Mouse (Mus musculus) limb, embryonic 12.5 days (tissue): Measurements from ENCODE around the gene Sufu. TPM values are rescaled to one million over a fixed set of nuclear protein-coding genes. Genes with fewer than 3 reads are reported as not detected.

Source experiments
- ATAC-seq: fragments of 200-750 bp; cut with Nextera tagmentation; 2 replicates; pipeline ENCODE4 v1.8.0; 2017; ENCODE audit warnings: low read depth, moderate TSS enrichment; ENCODE audit not compliant: insufficient number of reproducible peaks, insufficient read depth, low FRiP score, low TSS enrichment
- H3K27ac ChIP-seq: fragments of 300-500 bp; sonication (generic); 2 replicates; pipeline ENCODE4 v1.5.1; 2016; ENCODE audit warnings: mild to moderate bottlenecking, moderate library complexity
- H3K27me3 ChIP-seq: fragments of 300-500 bp; sonication (generic); 2 replicates; pipeline ENCODE4 v1.6.1; 2016; ENCODE audit warnings: mild to moderate bottlenecking, moderate library complexity
- H3K36me3 ChIP-seq: fragments of 300-500 bp; sonication (generic); 2 replicates; pipeline ENCODE4 v1.6.1; 2016; ENCODE audit warnings: mild to moderate bottlenecking, moderate library complexity
- H3K4me1 ChIP-seq: fragments of 300-500 bp; sonication (generic); replicated peaks from 2 replicates; pipeline ENCODE4 v1.6.1; 2016
- H3K4me2 ChIP-seq: fragments of 300-500 bp; sonication (generic); 2 replicates; pipeline ENCODE4 v1.6.1; 2016; ENCODE audit warnings: mild to moderate bottlenecking, moderate library complexity
- H3K4me3 ChIP-seq: fragments of 300-500 bp; sonication (generic); replicated peaks from 2 replicates; pipeline ENCODE4 v1.5.1; 2016; ENCODE audit warnings: mild to moderate bottlenecking
- H3K9ac ChIP-seq: fragments of 300-500 bp; sonication (generic); replicated peaks from 2 replicates; pipeline ENCODE4 v1.6.1; 2016; ENCODE audit warnings: mild to moderate bottlenecking, moderate library complexity
- H3K9me3 ChIP-seq: fragments of 300-500 bp; sonication (generic); 2 replicates; pipeline ENCODE4 v1.6.1; 2016; ENCODE audit warnings: mild to moderate bottlenecking, moderate library complexity
- WGBS: fragments of 180-500 bp; shearing (Covaris S2); methylation state at CpG from one replicate; pipeline ENCODE4 v1.1.7; 2016; 5-methylcytosine and 5-hydroxymethylcytosine counted together
- polyA plus RNA-seq: library from polyadenylated mRNA; unstranded; fragments of >200 nt; fragmentation: Nextera tagmentation; extraction: Ambion mirVana; gene quantifications from 2 replicates; pipeline ENCODE4 v1.2.1, GENCODE M21; 2016

Gene Sufu
- polyA plus RNA-seq, 1 experiment from 2014 or later: 44.4 TPM

DNA sequence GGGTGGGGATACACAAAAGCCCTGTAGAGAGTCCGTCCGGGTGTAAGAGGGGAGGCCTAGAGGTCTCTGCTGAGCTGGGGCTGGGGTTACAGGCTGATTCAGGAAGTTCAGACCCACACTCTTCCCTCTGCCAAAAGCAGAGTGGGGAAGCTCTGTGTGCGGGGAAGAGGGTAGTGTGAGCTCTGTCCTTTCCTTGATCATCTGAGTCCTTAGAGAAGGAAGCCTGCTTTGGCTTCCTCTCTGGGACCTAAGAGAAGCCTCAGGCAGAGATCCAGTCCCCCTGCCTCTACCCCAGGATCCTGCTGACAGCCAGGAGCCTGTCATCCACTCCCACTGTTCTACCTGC lies 109.6 kb downstream of the Sufu start:
- WGBS: 57% methylated on average over 3 of the region's 3 CpGs
- H3K4me2 ChIP-seq: peak overlapping the region; percentile 4; the same call in 1 of the 2 replicates
- H3K4me3 ChIP-seq: no peak overlapping the region; the same call in 1 of the 2 replicates
- H3K4me1 ChIP-seq: peaks cover 72% of the 10 kb centered on the region
- peaks cover 56% of the 10 kb centered on the region for H3K36me3 ChIP-seq
- ATAC-seq: no peak
- H3K9ac ChIP-seq: no peak overlapping the region
- H3K27me3 ChIP-seq: no peaks in the 10 kb centered on the region
- H3K27ac ChIP-seq: no peak overlapping the region
- no peaks in the 10 kb centered on the region for H3K9me3 ChIP-seq

DNA sequence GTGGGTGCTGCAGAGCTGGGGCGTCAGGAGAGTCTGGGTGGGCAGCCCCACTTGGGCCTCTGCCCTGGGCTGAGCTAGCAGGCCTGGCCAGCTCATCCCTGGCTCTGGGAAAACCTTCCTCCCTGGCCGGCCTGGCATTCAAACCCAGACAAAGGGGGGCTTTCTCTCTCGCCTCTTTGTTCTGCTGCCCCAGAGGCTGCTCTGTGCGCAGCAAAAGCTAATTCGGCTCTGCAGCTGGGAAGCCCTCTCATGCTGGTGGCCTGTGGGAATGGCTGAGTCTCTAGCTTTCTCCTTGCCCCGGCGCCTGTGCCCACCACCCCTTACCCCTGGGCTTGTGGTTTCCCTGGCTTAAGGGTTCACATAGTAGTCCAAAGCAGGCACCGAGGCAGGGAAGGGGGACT lies 110.5 kb downstream of the Sufu start:
- Histone ChIP-seq H3K4me3 (no peak overlapping the region), H3K36me3 (peaks cover 65% of the 10 kb centered on the region), H3K27ac (0 out of 2 replicates have a peak overlapping the region, but pooled peaks have one; percentile 29), H3K9me3 (no peaks in the 10 kb centered on the region), H3K4me1 (peaks cover 72% of the 10 kb centered on the region), H3K9ac (no peak overlapping the region; the same call in 1 of the 2 replicates), H3K27me3 (no peaks in the 10 kb centered on the region), H3K4me2 (peak overlapping the region; percentile 4; the same call in 1 of the 2 replicates)
- 82% methylated on average over 8 of the region's 8 CpGs for WGBS
- ATAC-seq: no peak

DNA sequence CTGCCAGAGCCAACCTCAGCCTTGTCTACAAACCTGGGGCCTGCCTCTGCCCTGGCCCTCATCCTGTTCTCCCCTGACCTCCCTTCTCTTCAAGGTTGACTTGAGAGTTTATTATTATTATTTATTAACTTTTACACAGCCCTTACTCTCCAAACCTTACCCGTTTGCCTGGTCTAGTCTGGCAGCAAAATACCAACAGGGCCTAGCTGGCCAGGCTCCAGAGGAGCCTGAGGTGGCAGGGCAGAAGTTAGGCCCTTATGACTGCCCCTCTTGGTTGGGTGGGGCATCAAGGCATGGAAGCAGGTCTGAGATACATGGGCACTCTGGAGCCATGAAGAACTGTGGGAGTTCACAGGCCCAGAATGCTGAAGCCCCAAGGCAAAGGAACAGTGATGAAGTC lies 111.1 kb downstream of the Sufu start:
- H3K9me3 ChIP-seq: no peaks in the 10 kb centered on the region
- no peak overlapping the region for H3K4me2 ChIP-seq
- H3K27ac ChIP-seq: no peak overlapping the region
- H3K4me1 ChIP-seq: peaks cover 68% of the 10 kb centered on the region
- H3K36me3 ChIP-seq: peaks cover 71% of the 10 kb centered on the region
- H3K27me3 ChIP-seq: no peaks in the 10 kb centered on the region
- 71% methylated on average over 1 of the region's 1 CpGs for WGBS
- H3K9ac ChIP-seq: no peak overlapping the region
- ATAC-seq: no peak
- no peak overlapping the region for H3K4me3 ChIP-seq

DNA sequence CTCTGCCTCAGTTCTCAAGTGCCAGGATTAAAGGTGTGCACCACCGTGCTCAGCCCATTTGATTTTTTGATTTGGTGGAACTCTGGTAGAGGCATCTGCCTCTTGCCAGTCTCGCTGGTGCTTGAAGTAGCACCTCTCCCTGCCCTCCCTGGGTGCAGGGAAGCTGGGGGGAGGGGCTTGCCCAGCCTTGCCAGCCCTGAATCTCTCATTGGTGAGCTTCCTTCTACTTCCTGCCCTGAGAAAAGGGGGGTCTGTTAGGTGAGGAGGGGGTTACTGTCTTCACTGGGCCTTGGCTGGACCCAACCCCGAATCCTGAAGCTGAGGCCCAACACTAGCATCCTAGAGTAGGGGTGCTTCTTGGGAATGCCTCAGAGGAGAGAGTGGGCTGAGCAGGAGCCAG lies 112.0 kb downstream of the Sufu start:
- Histone ChIP-seq H3K27ac (no peak overlapping the region), H3K4me2 (no peak overlapping the region), H3K4me3 (no peak overlapping the region), H3K4me1 (peaks cover 60% of the 10 kb centered on the region), H3K27me3 (no peaks in the 10 kb centered on the region), H3K9ac (no peak overlapping the region), H3K9me3 (no peaks in the 10 kb centered on the region), H3K36me3 (peaks cover 80% of the 10 kb centered on the region)
- WGBS: 15% methylated on average over 3 of the region's 3 CpGs
- ATAC-seq: no peak

DNA sequence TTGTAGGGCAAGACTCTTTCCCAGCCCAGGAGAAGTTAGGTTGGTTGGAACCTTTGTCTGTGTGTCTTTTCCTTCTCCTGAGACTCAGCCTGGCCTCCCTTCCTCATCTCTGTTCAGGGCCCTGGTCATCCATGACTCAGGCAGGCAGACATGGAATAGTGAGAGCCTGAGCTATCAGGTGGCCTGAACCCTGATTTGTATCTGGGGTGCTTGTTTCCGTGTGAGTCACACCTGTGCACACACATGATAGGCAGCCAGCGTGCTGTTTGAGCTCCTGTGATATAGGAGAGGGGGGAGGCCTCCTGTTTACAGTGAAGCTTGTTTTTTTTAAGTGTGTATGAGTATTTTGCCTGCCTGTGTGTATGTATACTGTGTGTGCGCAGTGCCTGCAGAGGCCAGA lies 112.5 kb downstream of the Sufu start:
- peaks cover 56% of the 10 kb centered on the region for H3K4me1 ChIP-seq
- no peak overlapping the region for H3K9ac ChIP-seq
- no peak overlapping the region for H3K27ac ChIP-seq
- no peak for ATAC-seq
- H3K4me3 ChIP-seq: no peak overlapping the region
- H3K27me3 ChIP-seq: no peaks in the 10 kb centered on the region
- H3K4me2 ChIP-seq: no peak overlapping the region
- H3K36me3 ChIP-seq: peaks cover 85% of the 10 kb centered on the region
- 65% methylated on average over 3 of the region's 3 CpGs for WGBS
- no peaks in the 10 kb centered on the region for H3K9me3 ChIP-seq

DNA sequence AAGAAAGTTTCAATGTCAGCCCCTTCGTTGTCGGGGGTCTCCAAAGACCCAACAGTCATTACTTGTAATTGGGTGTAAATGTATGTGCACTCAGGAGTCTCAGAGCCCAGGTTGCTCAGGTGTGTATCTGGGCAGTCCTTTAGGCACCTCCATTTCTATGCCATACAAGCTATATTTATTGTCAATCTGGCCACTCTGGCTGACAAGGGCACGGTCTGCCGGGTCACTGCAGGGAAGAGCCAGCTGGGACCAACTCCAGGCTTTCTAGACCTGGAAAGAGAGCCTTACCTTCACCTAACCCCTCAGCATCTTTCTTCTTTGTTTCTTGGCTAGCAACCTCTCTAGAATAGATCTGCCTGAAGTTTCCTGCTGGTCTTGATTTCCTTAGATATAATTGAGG lies 113.0 kb downstream of the Sufu start:
- Histone ChIP-seq H3K27ac (no peak overlapping the region), H3K9me3 (no peaks in the 10 kb centered on the region), H3K4me1 (peaks cover 50% of the 10 kb centered on the region), H3K9ac (no peak overlapping the region), H3K4me3 (no peak overlapping the region), H3K36me3 (peaks cover 90% of the 10 kb centered on the region), H3K27me3 (no peaks in the 10 kb centered on the region), H3K4me2 (no peak overlapping the region)
- 79% methylated on average over 4 of the region's 4 CpGs for WGBS
- ATAC-seq: no peak

DNA sequence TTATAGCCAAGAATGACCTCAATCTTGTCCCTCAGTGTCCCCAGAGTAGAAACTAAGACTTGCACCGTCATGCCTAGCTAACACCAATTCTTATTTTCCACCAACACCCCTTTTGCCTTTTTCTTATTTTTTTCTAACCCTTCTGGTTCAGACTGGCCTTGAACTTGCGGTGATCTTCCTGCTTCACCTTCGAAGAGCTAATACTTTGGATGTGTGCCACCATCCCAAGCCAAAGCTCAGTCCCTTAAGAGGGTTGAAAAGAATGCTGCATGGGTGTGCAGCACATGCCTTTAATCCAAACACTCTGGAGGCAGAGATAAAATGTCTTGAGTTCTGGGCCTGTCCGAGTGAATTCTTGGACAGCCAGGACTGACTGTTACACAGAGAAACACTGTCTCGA lies 113.7 kb downstream of the Sufu start:
- H3K4me2 ChIP-seq: no peak overlapping the region
- no peaks in the 10 kb centered on the region for H3K27me3 ChIP-seq
- H3K9ac ChIP-seq: no peak overlapping the region
- H3K4me3 ChIP-seq: no peak overlapping the region
- no peak for ATAC-seq
- H3K9me3 ChIP-seq: no peaks in the 10 kb centered on the region
- peaks cover 94% of the 10 kb centered on the region for H3K36me3 ChIP-seq
- no peak overlapping the region for H3K27ac ChIP-seq
- WGBS: 86% methylated on average over 5 of the region's 5 CpGs
- H3K4me1 ChIP-seq: peaks cover 44% of the 10 kb centered on the region

DNA sequence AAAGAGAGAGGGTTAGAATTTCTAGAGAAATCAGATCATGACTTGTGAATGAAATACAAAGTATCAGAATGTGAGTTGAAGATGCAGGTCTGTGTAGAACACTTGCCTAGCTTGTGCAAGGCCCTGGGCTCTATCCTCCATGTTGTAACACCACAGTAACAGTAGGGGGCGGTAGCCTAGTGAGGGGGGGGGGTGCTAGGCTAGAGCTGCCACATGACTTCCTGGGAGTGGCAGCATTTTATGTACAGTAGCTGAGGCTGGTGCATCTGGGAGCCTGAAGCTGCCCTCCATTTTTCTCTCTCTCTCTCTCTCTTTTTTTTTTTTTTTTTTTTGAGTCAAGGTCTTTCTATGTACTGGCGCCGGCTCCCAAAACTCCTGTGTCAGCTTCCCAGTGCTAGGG lies 114.1 kb downstream of the Sufu start:
- Histone ChIP-seq H3K4me1 (peaks cover 40% of the 10 kb centered on the region), H3K27ac (no peak overlapping the region), H3K27me3 (no peaks in the 10 kb centered on the region), H3K4me2 (no peak overlapping the region), H3K9ac (no peak overlapping the region), H3K36me3 (peaks cover 95% of the 10 kb centered on the region), H3K4me3 (no peak overlapping the region), H3K9me3 (no peaks in the 10 kb centered on the region)
- no peak for ATAC-seq
- 74% methylated on average over 3 of the region's 3 CpGs for WGBS

DNA sequence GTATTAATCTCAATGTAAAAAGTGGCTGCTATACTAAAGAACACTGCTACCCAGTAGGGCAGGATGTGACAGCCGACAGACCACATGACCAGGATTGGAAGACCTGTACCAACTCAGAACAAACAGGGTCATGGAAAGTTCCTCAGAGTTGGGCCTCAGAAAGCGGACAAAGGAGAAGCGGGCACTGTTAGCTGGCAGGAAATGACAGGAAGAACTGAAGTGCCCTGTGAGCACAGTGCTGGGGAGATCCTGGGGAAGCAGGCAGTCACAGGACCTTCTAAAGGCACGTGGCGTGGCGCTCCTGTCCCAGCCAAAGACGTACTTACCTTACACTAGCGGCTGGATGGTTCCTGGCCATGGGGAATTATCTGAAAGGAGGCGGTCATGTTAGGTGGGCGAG lies 114.6 kb downstream of the Sufu start:
- no peaks in the 10 kb centered on the region for H3K27me3 ChIP-seq
- WGBS: 91% methylated on average over 10 of the region's 10 CpGs
- no peak for ATAC-seq
- no peak overlapping the region for H3K9ac ChIP-seq
- H3K9me3 ChIP-seq: no peaks in the 10 kb centered on the region
- no peak overlapping the region for H3K4me3 ChIP-seq
- H3K36me3 ChIP-seq: peaks cover 92% of the 10 kb centered on the region
- no peak overlapping the region for H3K27ac ChIP-seq
- no peak overlapping the region for H3K4me2 ChIP-seq
- H3K4me1 ChIP-seq: peaks cover 35% of the 10 kb centered on the region

DNA sequence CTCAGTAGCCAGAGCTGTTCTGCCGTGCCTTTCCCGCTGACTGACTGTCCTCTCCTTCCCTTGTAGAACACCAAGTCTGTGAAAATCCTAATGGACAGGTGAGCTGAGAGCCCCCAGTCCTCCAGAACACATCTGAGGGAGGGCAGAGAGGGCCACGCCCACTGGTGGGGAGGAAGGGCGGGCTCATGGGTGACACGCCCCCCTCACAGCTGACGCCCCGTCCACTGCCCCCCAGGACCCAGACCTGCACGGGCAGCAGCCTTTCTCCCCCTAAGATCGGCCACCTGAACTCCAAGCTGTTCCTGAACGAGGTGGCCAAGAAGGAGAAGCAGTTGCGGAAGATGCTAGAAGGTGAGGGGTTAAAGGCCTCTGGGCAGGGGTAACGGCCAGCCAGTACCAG lies 117.7 kb downstream of the Sufu start:
- Histone ChIP-seq H3K36me3 (peaks cover 66% of the 10 kb centered on the region), H3K9ac (no peak overlapping the region), H3K27ac (no peak overlapping the region), H3K4me2 (no peak overlapping the region), H3K9me3 (no peaks in the 10 kb centered on the region), H3K4me1 (peaks cover 28% of the 10 kb centered on the region), H3K27me3 (no peaks in the 10 kb centered on the region), H3K4me3 (no peak overlapping the region)
- WGBS: 83% methylated on average over 12 of the region's 12 CpGs
- no peak for ATAC-seq

DNA sequence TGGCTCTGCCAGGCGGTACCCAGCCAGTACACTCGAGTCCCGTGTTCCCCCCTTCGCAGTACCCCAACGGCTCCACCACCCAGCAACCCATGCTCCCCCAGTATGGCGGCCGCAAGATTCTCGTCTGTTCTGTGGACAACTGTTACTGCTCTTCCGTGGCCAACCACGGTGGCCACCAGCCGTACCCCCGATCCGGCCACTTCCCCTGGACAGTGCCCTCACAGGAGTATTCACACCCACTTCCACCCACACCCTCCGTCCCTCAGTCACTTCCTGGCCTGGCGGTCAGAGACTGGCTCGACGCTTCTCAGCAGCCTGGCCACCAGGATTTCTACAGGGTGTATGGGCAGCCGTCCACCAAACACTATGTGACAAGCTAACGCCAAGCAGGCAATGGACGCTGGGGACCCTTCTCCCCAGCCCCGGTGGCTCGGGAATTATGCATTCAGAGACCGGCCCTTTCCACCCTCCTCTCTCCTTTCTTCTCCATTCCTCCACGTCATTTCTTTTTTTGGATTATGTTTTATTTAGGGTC lies 118.7 kb downstream of the Sufu start:
- no peak for ATAC-seq
- 92% methylated on average over 24 of the region's 24 CpGs for WGBS

More for the DNA sequence above, 118.7 kb downstream of the Sufu start:
- H3K27me3 ChIP-seq: no peaks in the 10 kb centered on the region
- peaks cover 29% of the 10 kb centered on the region for H3K4me1 ChIP-seq
- no peak overlapping the region for H3K4me2 ChIP-seq
- no peak overlapping the region for H3K27ac ChIP-seq
- H3K9ac ChIP-seq: no peak overlapping the region
- H3K4me3 ChIP-seq: no peak overlapping the region
- H3K36me3 ChIP-seq: peaks cover 56% of the 10 kb centered on the region
- H3K9me3 ChIP-seq: no peaks in the 10 kb centered on the region
